Mouse (Mus musculus): ENCODE results near the gene Alg2. TPM values are rescaled to one million over a fixed set of nuclear protein-coding genes. Genes with fewer than 3 reads are reported as not detected.

Gene Alg2
- polyA plus RNA-seq, 1 experiment from 2014 or later: 50.6 TPM

DNA sequence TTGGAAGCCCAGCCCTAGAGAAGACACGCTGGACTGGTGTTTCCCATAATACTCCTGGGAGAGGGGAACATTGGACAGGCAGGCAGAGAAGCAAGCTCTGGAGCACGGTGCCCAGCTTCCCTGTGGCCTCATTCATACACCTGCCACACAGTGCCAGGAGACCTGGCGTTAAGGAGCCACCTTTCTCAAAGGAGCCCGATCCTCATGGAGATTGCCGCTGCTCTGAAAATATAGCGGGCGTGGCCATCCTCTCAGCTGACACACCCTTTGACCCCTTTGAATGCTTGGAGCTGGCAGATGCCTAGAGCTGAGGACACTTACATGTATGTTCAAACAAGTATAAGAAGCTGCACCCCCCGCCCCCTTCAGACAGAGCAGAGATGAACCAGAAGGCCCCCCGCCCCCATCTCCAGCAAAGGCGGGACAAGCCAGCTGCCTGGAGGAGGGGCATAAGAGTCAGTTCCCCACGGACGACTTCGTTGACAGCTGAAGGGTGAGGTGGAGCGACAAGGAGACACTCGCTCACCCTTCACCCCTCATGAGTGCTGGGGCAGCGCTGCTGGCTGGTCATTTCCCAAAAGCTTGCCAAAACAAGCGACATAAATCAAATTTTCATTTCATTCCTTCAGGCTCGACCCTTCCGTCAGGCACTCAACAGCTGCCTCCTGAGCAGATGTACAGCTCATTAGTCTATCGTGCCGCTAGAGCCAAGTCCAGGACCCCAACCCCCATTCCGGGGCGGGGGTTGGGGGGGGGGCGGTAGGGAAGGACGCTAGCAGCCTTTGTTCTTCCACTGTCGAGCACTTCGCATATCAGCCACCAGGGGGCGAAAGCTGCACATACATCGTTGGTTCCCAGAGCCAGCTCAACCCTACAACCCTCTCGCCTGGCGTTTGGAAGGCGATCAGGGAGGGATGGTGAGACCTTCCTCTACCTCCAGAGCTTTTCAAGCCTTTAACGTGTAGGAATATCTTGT, 36.5 kb downstream of the Alg2 start:
- under 1% methylated on average over 33 of the region's 33 CpGs for WGBS
- Histone ChIP-seq H3K9ac (ENCODE audit: low read depth, low read length) (peak overlapping the region; percentile 76), H3K27me3 (replicated peaks; ENCODE audit: control insufficient read depth, insufficient read depth, low read length) (peaks cover 5% of the 10 kb centered on the region; the same call in 1 of the 2 replicates), H3K27ac (ENCODE audit: low read length) (peak overlapping the region; percentile 41), H3K4me3 (ENCODE audit: low read length) (peak overlapping the region; percentile 63), H3K4me1 (ENCODE audit: control insufficient read depth, insufficient read depth, low read length) (peaks cover 16% of the 10 kb centered on the region), H3K9me3 (ENCODE audit: control insufficient read depth, low read length) (no peaks in the 10 kb centered on the region), H3K4me2 (ENCODE audit: low read depth, low read length) (peak overlapping the region; percentile 99), H3K36me3 (ENCODE audit: control insufficient read depth, insufficient read depth, low read length) (no peaks in the 10 kb centered on the region)
- peak; percentile 81 for ATAC-seq

DNA sequence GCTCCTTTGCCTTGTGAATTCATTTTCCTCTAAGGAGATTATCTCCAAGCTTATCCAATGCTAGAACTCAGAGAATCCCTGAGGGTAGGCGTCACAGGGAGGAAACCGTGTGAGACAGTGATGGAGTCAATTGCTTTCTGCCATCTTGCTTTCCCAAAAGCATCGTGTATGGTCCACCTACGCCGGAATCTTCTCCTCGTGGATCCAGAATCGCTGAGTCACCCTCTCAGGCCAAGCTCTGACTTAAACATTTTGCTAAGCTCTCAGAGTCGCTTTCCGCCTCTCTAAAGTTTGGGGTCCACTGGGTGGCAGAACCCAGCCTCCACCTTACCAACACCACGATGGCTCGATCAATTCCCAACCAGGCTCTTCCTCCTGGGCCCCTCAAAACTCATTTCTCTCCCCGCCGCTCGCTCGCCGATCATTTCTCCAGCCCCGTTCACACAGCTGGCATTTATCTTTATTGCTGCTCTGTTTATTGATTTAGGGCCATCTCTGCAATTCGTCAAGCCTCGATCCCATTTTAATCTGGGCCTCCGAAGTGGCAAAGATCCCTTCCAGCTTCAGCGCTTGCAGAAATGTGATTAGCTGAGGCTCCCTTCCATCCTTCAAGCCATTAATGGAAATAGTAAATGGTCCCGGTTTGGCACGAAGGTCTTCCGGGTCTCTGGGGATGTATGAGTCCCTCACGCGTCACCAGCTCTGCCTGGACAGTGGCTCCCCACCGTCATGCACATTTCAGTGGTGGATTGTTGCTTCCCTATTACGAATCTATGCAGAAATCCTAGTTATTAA, 38.4 kb downstream of the Alg2 start:
- Histone ChIP-seq H3K9me3 (ENCODE audit: control insufficient read depth, low read length) (no peaks in the 10 kb centered on the region), H3K4me3 (ENCODE audit: low read length) (peak overlapping the region; percentile 23; the same call in 1 of the 2 replicates), H3K27me3 (replicated peaks; ENCODE audit: control insufficient read depth, insufficient read depth, low read length) (peaks cover 5% of the 10 kb centered on the region; the same call in 1 of the 2 replicates), H3K36me3 (ENCODE audit: control insufficient read depth, insufficient read depth, low read length) (no peaks in the 10 kb centered on the region), H3K27ac (ENCODE audit: low read length) (no peak overlapping the region), H3K4me2 (ENCODE audit: low read depth, low read length) (peak overlapping the region; percentile 47), H3K9ac (ENCODE audit: low read depth, low read length) (0 out of 2 replicates have a peak overlapping the region, but pooled peaks have one; percentile 8), H3K4me1 (ENCODE audit: control insufficient read depth, insufficient read depth, low read length) (peaks cover 16% of the 10 kb centered on the region)
- ATAC-seq: no peak
- WGBS: 26% methylated on average over 28 of the region's 28 CpGs

DNA sequence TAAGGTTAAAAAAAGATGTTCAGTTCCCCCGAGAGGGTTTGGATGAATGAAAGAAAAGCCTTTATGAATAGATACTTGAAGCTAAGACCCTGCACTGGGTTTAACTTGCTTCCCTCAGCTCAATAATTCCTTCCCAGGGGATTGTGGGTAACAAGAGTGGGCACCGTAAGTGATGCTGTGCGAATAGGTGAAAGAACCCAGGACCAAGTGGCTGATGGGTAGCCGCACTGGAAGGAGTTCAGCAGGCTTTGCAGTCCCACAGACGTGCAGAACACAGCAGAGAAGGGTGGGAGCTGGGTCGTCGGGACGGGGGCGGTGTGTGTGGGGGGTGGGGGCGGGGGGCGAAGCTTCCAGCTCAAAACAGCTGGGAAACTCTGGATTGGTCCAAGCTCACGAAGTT, 39.0 kb downstream of the Alg2 start:
- H3K27me3 ChIP-seq (replicated peaks; ENCODE audit: control insufficient read depth, insufficient read depth, low read length): peaks cover 5% of the 10 kb centered on the region; the same call in 1 of the 2 replicates
- ATAC-seq: no peak
- 56% methylated on average over 11 of the region's 12 CpGs for WGBS
- no peak overlapping the region for H3K9ac ChIP-seq (ENCODE audit: low read depth, low read length)
- no peak overlapping the region for H3K27ac ChIP-seq (ENCODE audit: low read length)
- H3K4me2 ChIP-seq (ENCODE audit: low read depth, low read length): no peak overlapping the region
- peaks cover 16% of the 10 kb centered on the region for H3K4me1 ChIP-seq (ENCODE audit: control insufficient read depth, insufficient read depth, low read length)
- no peak overlapping the region for H3K4me3 ChIP-seq (ENCODE audit: low read length)
- H3K36me3 ChIP-seq (ENCODE audit: control insufficient read depth, insufficient read depth, low read length): no peaks in the 10 kb centered on the region
- no peaks in the 10 kb centered on the region for H3K9me3 ChIP-seq (ENCODE audit: control insufficient read depth, low read length)

DNA sequence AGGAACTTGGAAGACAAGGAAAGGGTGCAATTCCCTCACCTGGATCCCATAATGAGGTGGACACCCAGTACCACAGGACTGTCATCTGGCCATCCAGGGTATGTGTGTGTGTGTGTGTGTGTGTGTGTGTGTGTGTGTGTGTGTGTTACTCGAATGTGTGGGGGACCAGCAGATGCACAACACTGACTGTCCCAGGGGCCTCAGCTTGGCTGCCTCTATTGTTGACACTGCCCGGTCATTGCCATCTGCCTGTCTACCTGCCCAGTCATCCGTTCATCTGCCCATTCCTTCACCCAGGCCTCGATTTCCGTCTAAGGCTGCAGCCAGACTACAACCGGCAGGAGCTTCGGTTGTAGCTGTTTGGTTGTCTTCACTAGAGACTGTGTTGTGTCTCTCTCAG, 41.4 kb downstream of the Alg2 start:
- Histone ChIP-seq H3K4me1 (ENCODE audit: control insufficient read depth, insufficient read depth, low read length) (peaks cover 16% of the 10 kb centered on the region), H3K4me2 (ENCODE audit: low read depth, low read length) (no peak overlapping the region), H3K27ac (ENCODE audit: low read length) (no peak overlapping the region), H3K36me3 (ENCODE audit: control insufficient read depth, insufficient read depth, low read length) (no peaks in the 10 kb centered on the region), H3K27me3 (replicated peaks; ENCODE audit: control insufficient read depth, insufficient read depth, low read length) (peaks cover 5% of the 10 kb centered on the region; the same call in 1 of the 2 replicates), H3K4me3 (ENCODE audit: low read length) (no peak overlapping the region), H3K9ac (ENCODE audit: low read depth, low read length) (no peak overlapping the region), H3K9me3 (ENCODE audit: control insufficient read depth, low read length) (no peaks in the 10 kb centered on the region)
- 87% methylated on average over 7 of the region's 7 CpGs for WGBS
- no peak for ATAC-seq

DNA sequence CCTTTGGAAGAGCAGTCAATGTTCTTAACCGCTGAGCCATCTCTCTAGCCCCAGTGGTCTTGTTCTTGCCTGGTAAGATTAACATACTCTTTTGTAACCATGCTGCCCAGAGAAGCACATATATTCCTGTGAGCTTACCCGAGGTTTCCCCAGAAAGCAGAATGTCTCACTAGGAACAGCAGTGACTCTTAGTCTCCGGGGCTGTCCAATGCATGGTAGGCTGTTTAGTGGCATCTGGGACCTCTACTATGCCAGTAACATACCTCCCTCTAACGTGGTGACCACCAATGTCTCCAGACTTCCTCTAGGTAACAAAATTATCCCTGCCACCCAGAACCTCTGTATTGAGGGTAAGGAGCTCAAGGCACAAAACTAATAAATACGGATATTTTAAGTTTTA, 43.1 kb downstream of the Alg2 start:
- H3K36me3 ChIP-seq (ENCODE audit: control insufficient read depth, insufficient read depth, low read length): no peaks in the 10 kb centered on the region

DNA sequence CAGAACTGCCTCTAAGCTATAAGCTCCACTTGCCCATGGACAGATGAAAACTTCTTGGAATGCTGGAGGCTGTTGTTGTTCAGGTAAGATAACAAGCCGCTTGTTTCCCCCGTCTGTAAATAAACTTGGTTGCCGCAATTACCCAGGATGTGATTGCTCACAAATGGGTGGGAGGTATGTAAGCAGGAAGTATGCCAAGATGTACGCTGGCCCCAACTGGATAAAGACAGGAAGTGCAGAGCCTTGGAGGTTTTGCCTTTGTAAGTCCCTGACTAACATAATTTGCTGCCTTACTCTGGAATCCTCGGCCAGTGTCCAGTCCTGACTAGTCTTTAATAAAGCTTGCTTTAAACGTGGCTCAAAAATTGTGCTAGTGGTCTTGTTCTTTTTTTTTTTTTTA, 43.6 kb downstream of the Alg2 start:
- H3K9ac ChIP-seq (ENCODE audit: low read depth, low read length): no peak overlapping the region
- H3K27me3 ChIP-seq (replicated peaks; ENCODE audit: control insufficient read depth, insufficient read depth, low read length): peaks cover 5% of the 10 kb centered on the region; the same call in 1 of the 2 replicates
- H3K4me2 ChIP-seq (ENCODE audit: low read depth, low read length): no peak overlapping the region
- H3K9me3 ChIP-seq (ENCODE audit: control insufficient read depth, low read length): no peaks in the 10 kb centered on the region
- H3K4me1 ChIP-seq (ENCODE audit: control insufficient read depth, insufficient read depth, low read length): peaks cover 1% of the 10 kb centered on the region; the same call in 1 of the 2 replicates
- H3K36me3 ChIP-seq (ENCODE audit: control insufficient read depth, insufficient read depth, low read length): no peaks in the 10 kb centered on the region
- H3K4me3 ChIP-seq (ENCODE audit: low read length): no peak overlapping the region
- no peak overlapping the region for H3K27ac ChIP-seq (ENCODE audit: low read length)
- no peak for ATAC-seq
- 40% methylated on average over 6 of the region's 6 CpGs for WGBS

More for the DNA sequence above, 43.1 kb downstream of the Alg2 start:
- Histone ChIP-seq H3K4me3 (ENCODE audit: low read length) (no peak overlapping the region), H3K4me1 (ENCODE audit: control insufficient read depth, insufficient read depth, low read length) (peaks cover 6% of the 10 kb centered on the region), H3K9ac (ENCODE audit: low read depth, low read length) (no peak overlapping the region), H3K4me2 (ENCODE audit: low read depth, low read length) (no peak overlapping the region), H3K9me3 (ENCODE audit: control insufficient read depth, low read length) (no peaks in the 10 kb centered on the region), H3K27ac (ENCODE audit: low read length) (no peak overlapping the region), H3K27me3 (replicated peaks; ENCODE audit: control insufficient read depth, insufficient read depth, low read length) (peaks cover 5% of the 10 kb centered on the region; the same call in 1 of the 2 replicates)
- WGBS: 83% methylated on average over 5 of the region's 5 CpGs
- ATAC-seq: no peak

DNA sequence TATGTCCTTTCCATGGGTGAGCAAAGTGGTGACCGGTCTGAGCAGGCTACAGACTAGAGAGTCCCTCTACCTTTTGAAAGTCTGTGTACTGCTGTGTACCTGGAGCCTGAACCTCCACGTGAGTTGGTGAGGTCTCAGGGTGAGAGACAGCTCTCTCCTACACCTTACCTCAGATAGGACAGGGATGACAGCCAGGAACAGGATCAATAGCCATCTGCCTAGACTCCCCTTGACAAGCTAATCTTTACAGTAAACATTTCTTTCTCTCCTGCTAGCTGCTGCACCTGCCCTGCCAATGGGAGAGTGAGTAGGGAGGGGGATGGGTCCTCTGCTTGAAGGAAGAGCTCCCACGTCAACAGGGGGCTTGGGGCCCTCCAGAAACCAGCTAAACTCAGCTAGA, 46.5 kb downstream of the Alg2 start:
- no peaks in the 10 kb centered on the region for H3K9me3 ChIP-seq (ENCODE audit: control insufficient read depth, low read length)
- H3K27ac ChIP-seq (ENCODE audit: low read length): no peak overlapping the region
- no peak overlapping the region for H3K4me2 ChIP-seq (ENCODE audit: low read depth, low read length)
- no peak for ATAC-seq
- H3K9ac ChIP-seq (ENCODE audit: low read depth, low read length): no peak overlapping the region
- no peaks in the 10 kb centered on the region for H3K27me3 ChIP-seq (replicated peaks; ENCODE audit: control insufficient read depth, insufficient read depth, low read length)
- H3K4me1 ChIP-seq (ENCODE audit: control insufficient read depth, insufficient read depth, low read length): no peaks in the 10 kb centered on the region; the same call in 1 of the 2 replicates
- H3K4me3 ChIP-seq (ENCODE audit: low read length): no peak overlapping the region
- no peaks in the 10 kb centered on the region for H3K36me3 ChIP-seq (ENCODE audit: control insufficient read depth, insufficient read depth, low read length)
- WGBS: 56% methylated on average over 3 of the region's 3 CpGs

DNA sequence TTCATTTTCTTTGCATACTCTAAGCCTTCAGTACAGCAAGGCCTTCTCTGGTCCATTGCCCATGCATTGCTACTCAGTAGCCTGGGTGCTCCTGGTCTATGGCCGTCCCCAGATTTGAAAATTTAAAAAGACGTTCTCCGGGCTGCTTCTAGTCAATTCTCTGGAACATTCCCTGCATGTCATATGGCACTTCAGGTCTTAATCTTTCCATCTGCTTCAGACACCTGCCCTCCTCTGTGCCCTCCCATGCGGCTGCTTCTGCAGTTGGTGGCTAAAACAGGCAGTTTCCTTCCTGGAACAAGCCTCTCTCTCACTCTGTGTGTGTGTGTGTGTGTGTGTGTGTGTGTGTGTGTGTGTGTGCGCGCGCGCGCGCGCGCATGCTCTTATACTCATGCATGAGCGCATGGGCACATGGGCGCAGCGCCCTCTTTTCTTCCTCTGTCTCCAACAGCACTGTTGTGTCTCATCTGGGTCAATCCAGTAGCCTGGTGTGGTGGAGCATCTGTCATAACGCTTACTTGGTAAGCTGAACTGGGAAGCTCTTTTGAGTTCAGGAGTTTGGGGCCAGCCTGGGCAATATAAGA, 48.8 kb downstream of the Alg2 start:
- Histone ChIP-seq H3K27me3 (replicated peaks; ENCODE audit: control insufficient read depth, insufficient read depth, low read length) (no peaks in the 10 kb centered on the region), H3K4me2 (ENCODE audit: low read depth, low read length) (no peak overlapping the region), H3K27ac (ENCODE audit: low read length) (no peak overlapping the region), H3K9ac (ENCODE audit: low read depth, low read length) (no peak overlapping the region), H3K9me3 (ENCODE audit: control insufficient read depth, low read length) (no peaks in the 10 kb centered on the region), H3K4me3 (ENCODE audit: low read length) (no peak overlapping the region), H3K36me3 (ENCODE audit: control insufficient read depth, insufficient read depth, low read length) (no peaks in the 10 kb centered on the region), H3K4me1 (ENCODE audit: control insufficient read depth, insufficient read depth, low read length) (no peaks in the 10 kb centered on the region; the same call in 1 of the 2 replicates)
- ATAC-seq: 0 out of 2 replicates have a peak, but pooled peaks have one; percentile 26
- WGBS: 88% methylated on average over 16 of the region's 16 CpGs

DNA sequence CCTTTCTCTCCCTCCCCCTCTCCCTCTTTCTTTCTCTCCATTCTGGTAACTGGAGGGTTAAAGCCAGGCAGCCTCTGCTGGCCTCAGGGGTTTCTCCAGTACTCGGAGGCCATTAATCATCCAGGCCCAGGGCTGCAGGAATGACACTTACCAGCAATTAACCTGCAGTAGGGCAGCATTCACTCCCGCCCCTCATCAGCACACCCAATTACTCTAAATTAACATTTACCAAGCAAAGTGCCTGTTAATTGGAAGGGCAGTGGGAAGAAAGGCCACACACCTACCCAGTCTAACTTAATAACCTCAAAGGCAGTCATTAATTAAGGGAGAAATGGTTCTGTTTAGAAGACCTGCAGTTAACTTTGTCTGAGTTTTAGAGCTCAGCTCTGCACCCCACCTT, 49.8 kb downstream of the Alg2 start:
- Histone ChIP-seq H3K4me1 (ENCODE audit: control insufficient read depth, insufficient read depth, low read length) (no peaks in the 10 kb centered on the region; the same call in 1 of the 2 replicates), H3K4me3 (ENCODE audit: low read length) (no peak overlapping the region), H3K4me2 (ENCODE audit: low read depth, low read length) (no peak overlapping the region), H3K9ac (ENCODE audit: low read depth, low read length) (no peak overlapping the region), H3K36me3 (ENCODE audit: control insufficient read depth, insufficient read depth, low read length) (no peaks in the 10 kb centered on the region), H3K27ac (ENCODE audit: low read length) (no peak overlapping the region), H3K27me3 (replicated peaks; ENCODE audit: control insufficient read depth, insufficient read depth, low read length) (no peaks in the 10 kb centered on the region), H3K9me3 (ENCODE audit: control insufficient read depth, low read length) (no peaks in the 10 kb centered on the region)
- no peak for ATAC-seq
- 8% methylated on average over 2 of the region's 2 CpGs for WGBS
